Mouse (Mus musculus) embryonic facial prominence, embryonic 12.5 days (tissue): ENCODE measurements around the gene Ssbp3. TPM values are rescaled to one million over a fixed set of nuclear protein-coding genes. Genes with fewer than 3 reads are reported as not detected.

Source experiments
- ATAC-seq: fragments of 200-750 bp; cut with Nextera tagmentation; 2 replicates; pipeline ENCODE4 v1.8.0; 2017; ENCODE audit not compliant: insufficient number of reproducible peaks, insufficient read depth, low FRiP score, low TSS enrichment
- H3K27ac ChIP-seq: fragments of 300-500 bp; sonication (generic); 2 replicates; pipeline ENCODE4 v1.5.1; 2016; ENCODE audit warnings: mild to moderate bottlenecking
- H3K27me3 ChIP-seq: fragments of 300-500 bp; sonication (generic); 2 replicates; pipeline ENCODE4 v1.6.1; 2016; ENCODE audit warnings: mild to moderate bottlenecking, moderate library complexity
- H3K36me3 ChIP-seq: fragments of 300-500 bp; sonication (generic); 2 replicates; pipeline ENCODE4 v1.6.1; 2016; ENCODE audit warnings: mild to moderate bottlenecking
- H3K4me1 ChIP-seq: fragments of 300-500 bp; sonication (generic); 2 replicates; pipeline ENCODE4 v1.6.1; 2016
- H3K4me2 ChIP-seq: fragments of 300-500 bp; sonication (generic); replicated peaks from 2 replicates; pipeline ENCODE4 v1.6.1; 2016; ENCODE audit warnings: mild to moderate bottlenecking, moderate library complexity
- H3K4me3 ChIP-seq: fragments of 300-500 bp; sonication (generic); 2 replicates; pipeline ENCODE4 v1.5.1; 2016; ENCODE audit warnings: mild to moderate bottlenecking
- H3K9ac ChIP-seq: fragments of 300-500 bp; sonication (generic); 2 replicates; pipeline ENCODE4 v1.6.1; 2016; ENCODE audit warnings: mild to moderate bottlenecking, moderate library complexity
- H3K9me3 ChIP-seq: fragments of 300-500 bp; sonication (generic); 2 replicates; pipeline ENCODE4 v1.6.1; 2016; ENCODE audit warnings: mild to moderate bottlenecking, moderate library complexity
- WGBS: fragments of 180-500 bp; shearing (Covaris S2); methylation state at CpG from one replicate; pipeline ENCODE4 v1.1.7; 2016; 5-methylcytosine and 5-hydroxymethylcytosine counted together
- polyA plus RNA-seq: library from polyadenylated mRNA; unstranded; fragments of >200 nt; fragmentation: Nextera tagmentation; extraction: Ambion mirVana; gene quantifications from 2 replicates; pipeline ENCODE4 v1.2.1, GENCODE M21; 2016

The Ssbp3 gene
- polyA plus RNA-seq = 275 and 279 TPM in 2 replicates

GRCm38 (mm10) chr4:106910201-106911172 is at the start of gene Ssbp3:
Gene Ssbp3, plus strand, starts transcription at chr4:106910701.
- ATAC-seq = peak; percentile 44
- under 1% methylated on average over 43 of the region's 51 CpGs for WGBS

GRCm38 (mm10) chr4:106861871-106862270 is 48.6 kb upstream of the Ssbp3 start:
- no peaks in the 10 kb centered on the region for H3K27me3 ChIP-seq
- no peaks in the 10 kb centered on the region for H3K9me3 ChIP-seq
- H3K36me3 ChIP-seq = no peaks in the 10 kb centered on the region
- H3K4me3 ChIP-seq = no peak overlapping the region
- no peak for ATAC-seq
- H3K9ac ChIP-seq = no peak overlapping the region
- H3K4me1 ChIP-seq = peaks cover 67% of the 10 kb centered on the region
- 72% methylated on average over 8 of the region's 8 CpGs for WGBS
- no peak overlapping the region for H3K4me2 ChIP-seq
- peak overlapping the region; percentile 58 for H3K27ac ChIP-seq

More at GRCm38 (mm10) chr4:106910201-106911172, at the start of gene Ssbp3:
- Histone ChIP-seq H3K27ac (peak within 1 kb of the TSS; percentile 100), H3K4me1 (peaks cover 53% of the 10 kb centered on the region), H3K4me2 (peak within 1 kb of the TSS; percentile 95), H3K27me3 (no peaks in the 10 kb centered on the region), H3K9me3 (no peaks in the 10 kb centered on the region), H3K9ac (peak within 1 kb of the TSS; percentile 100), H3K4me3 (peak within 1 kb of the TSS; percentile 100), H3K36me3 (peaks cover 20% of the 10 kb centered on the region)

GRCm38 (mm10) chr4:106862317-106862716 is 48.2 kb upstream of the Ssbp3 start:
- 48% methylated on average over 7 of the region's 7 CpGs for WGBS
- no peak overlapping the region for H3K4me2 ChIP-seq
- peak overlapping the region; percentile 58 for H3K27ac ChIP-seq
- no peaks in the 10 kb centered on the region for H3K27me3 ChIP-seq
- H3K4me3 ChIP-seq = no peak overlapping the region
- no peak for ATAC-seq
- H3K9ac ChIP-seq = no peak overlapping the region
- no peaks in the 10 kb centered on the region for H3K9me3 ChIP-seq
- no peaks in the 10 kb centered on the region for H3K36me3 ChIP-seq
- peaks cover 72% of the 10 kb centered on the region for H3K4me1 ChIP-seq

- peak overlapping the region; percentile 58; the same call in 1 of the 2 replicates for H3K27ac ChIP-seq
- H3K27me3 ChIP-seq = no peaks in the 10 kb centered on the region
- H3K9ac ChIP-seq = 0 out of 2 replicates have a peak overlapping the region, but pooled peaks have one; percentile 10
- no peak for ATAC-seq
- WGBS = 34% methylated on average over 3 of the region's 3 CpGs
- H3K4me1 ChIP-seq = peaks cover 73% of the 10 kb centered on the region
- no peaks in the 10 kb centered on the region for H3K36me3 ChIP-seq
- no peak overlapping the region for H3K4me2 ChIP-seq
- no peak overlapping the region for H3K4me3 ChIP-seq
- no peaks in the 10 kb centered on the region for H3K9me3 ChIP-seq
These were observed 47.6 kb upstream of the Ssbp3 start for GRCm38 (mm10) chr4:106862767-106863370.

- H3K9ac ChIP-seq = peak overlapping the region; percentile 1; the same call in 1 of the 2 replicates
- no peaks in the 10 kb centered on the region for H3K36me3 ChIP-seq
- ATAC-seq = peak; percentile 77
- H3K27ac ChIP-seq = peak overlapping the region; percentile 97
- H3K27me3 ChIP-seq = no peaks in the 10 kb centered on the region
- H3K9me3 ChIP-seq = no peaks in the 10 kb centered on the region
- H3K4me2 ChIP-seq = peak overlapping the region; percentile 19
- H3K4me1 ChIP-seq = peaks cover 79% of the 10 kb centered on the region
- WGBS = 2% methylated on average over 19 of the region's 19 CpGs
- H3K4me3 ChIP-seq = no peak overlapping the region
These were observed 44.9 kb upstream of the Ssbp3 start for GRCm38 (mm10) chr4:106865415-106866110.

GRCm38 (mm10) chr4:106866381-106866780 is 44.1 kb upstream of the Ssbp3 start:
- Histone ChIP-seq H3K4me1 (peaks cover 72% of the 10 kb centered on the region), H3K4me2 (no peak overlapping the region; the same call in 1 of the 2 replicates), H3K9ac (0 out of 2 replicates have a peak overlapping the region, but pooled peaks have one; percentile 1), H3K27ac (peak overlapping the region; percentile 97), H3K9me3 (no peaks in the 10 kb centered on the region), H3K27me3 (no peaks in the 10 kb centered on the region), H3K4me3 (no peak overlapping the region), H3K36me3 (no peaks in the 10 kb centered on the region)
- no peak for ATAC-seq
- 28% methylated on average over 5 of the region's 5 CpGs for WGBS

GRCm38 (mm10) chr4:106866845-106867244 is 43.7 kb upstream of the Ssbp3 start:
- peak; percentile 54 for ATAC-seq
- Histone ChIP-seq H3K9ac (no peak overlapping the region), H3K27me3 (no peaks in the 10 kb centered on the region), H3K4me3 (no peak overlapping the region), H3K4me1 (peaks cover 67% of the 10 kb centered on the region), H3K27ac (peak overlapping the region; percentile 97), H3K9me3 (no peaks in the 10 kb centered on the region), H3K4me2 (peak overlapping the region; percentile 22; the same call in 1 of the 2 replicates), H3K36me3 (no peaks in the 10 kb centered on the region)
- 2% methylated on average over 7 of the region's 7 CpGs for WGBS

GRCm38 (mm10) chr4:106868737-106869438 is 41.6 kb upstream of the Ssbp3 start:
- no peaks in the 10 kb centered on the region for H3K27me3 ChIP-seq
- peaks cover 47% of the 10 kb centered on the region for H3K4me1 ChIP-seq
- no peak overlapping the region for H3K4me3 ChIP-seq
- no peaks in the 10 kb centered on the region for H3K9me3 ChIP-seq
- H3K9ac ChIP-seq = no peak overlapping the region
- H3K4me2 ChIP-seq = no peak overlapping the region
- no peak for ATAC-seq
- 58% methylated on average over 12 of the region's 12 CpGs for WGBS
- H3K27ac ChIP-seq = peak overlapping the region; percentile 64
- H3K36me3 ChIP-seq = no peaks in the 10 kb centered on the region

- Histone ChIP-seq H3K4me3 (no peak overlapping the region), H3K4me1 (peaks cover 44% of the 10 kb centered on the region)
- WGBS = 63% methylated on average over 3 of the region's 3 CpGs
These were observed 41.0 kb upstream of the Ssbp3 start for GRCm38 (mm10) chr4:106869539-106869951.

GRCm38 (mm10) chr4:106870556-106870955 is 39.9 kb upstream of the Ssbp3 start:
- WGBS = 91% methylated on average over 2 of the region's 2 CpGs
- H3K9ac ChIP-seq = no peak overlapping the region
- ATAC-seq = no peak
- H3K36me3 ChIP-seq = no peaks in the 10 kb centered on the region
- peaks cover 34% of the 10 kb centered on the region for H3K4me1 ChIP-seq
- H3K27me3 ChIP-seq = no peaks in the 10 kb centered on the region
- no peak overlapping the region for H3K27ac ChIP-seq
- H3K9me3 ChIP-seq = no peaks in the 10 kb centered on the region
- H3K4me2 ChIP-seq = no peak overlapping the region
- no peak overlapping the region for H3K4me3 ChIP-seq

More at GRCm38 (mm10) chr4:106869539-106869951, 41.0 kb upstream of the Ssbp3 start:
- Histone ChIP-seq H3K27me3 (no peaks in the 10 kb centered on the region), H3K36me3 (no peaks in the 10 kb centered on the region), H3K9me3 (no peaks in the 10 kb centered on the region), H3K4me2 (no peak overlapping the region), H3K9ac (no peak overlapping the region), H3K27ac (peak overlapping the region; percentile 64)
- no peak for ATAC-seq

- Histone ChIP-seq H3K36me3 (no peaks in the 10 kb centered on the region), H3K27me3 (no peaks in the 10 kb centered on the region), H3K9ac (no peak overlapping the region), H3K4me2 (no peak overlapping the region), H3K27ac (no peak overlapping the region), H3K4me3 (no peak overlapping the region), H3K9me3 (no peaks in the 10 kb centered on the region), H3K4me1 (peaks cover 3% of the 10 kb centered on the region)
- ATAC-seq = no peak
- WGBS = 87% methylated on average over 7 of the region's 7 CpGs
These were observed 36.0 kb upstream of the Ssbp3 start for GRCm38 (mm10) chr4:106874501-106874900.
